Mouse (Mus musculus): ENCODE measurements around the gene Rnf207. TPM values are rescaled to one million over a fixed set of nuclear protein-coding genes. Genes with fewer than 3 reads are reported as not detected.

Gene Rnf207
- total and polyA plus RNA-seq, 2 experiments from 2014 or later = 7.2 to 15.2 TPM

- Histone ChIP-seq H3K4me2 (ENCODE audit: low read depth, low read length, poor library complexity, severe bottlenecking) (peak overlapping the region; percentile 71), H3K27me3 (ENCODE audit: insufficient read depth, low read length) (peaks cover 75% of the 10 kb centered on the region), H3K36me3 (ENCODE audit: insufficient read depth, low read length) (peaks cover 7% of the 10 kb centered on the region; the same call in 1 of the 2 replicates), H3K4me1 (ENCODE audit: insufficient read depth, low read length) (peaks cover 6% of the 10 kb centered on the region; the same call in 1 of the 2 replicates), H3K9ac (replicated peaks; ENCODE audit: low read length, poor library complexity, severe bottlenecking) (peak overlapping the region; percentile 59), H3K9me3 (ENCODE audit: low read length) (no peaks in the 10 kb centered on the region), H3K27ac (ENCODE audit: low read depth, low read length) (no peak overlapping the region; the same call in 1 of the 2 replicates), H3K4me3 (ENCODE audit: low read depth, low read length) (peak overlapping the region; percentile 39)
- TF ChIP-seq CTCF (IDR thresholded peaks at IDR 0.05) = no peak
- ATAC-seq (ENCODE audit: low FRiP score) = peak; percentile 53; the same call in 1 of the 2 replicates
- WGBS = under 1% methylated on average over 29 of the region's 29 CpGs
- DNase-seq (ENCODE audit: low spot score) = no peak
Observed at GRCm38 (mm10) chr4:152313211-152313632, 5.6 kb downstream of the Rnf207 start.

- 4% methylated on average over 14 of the region's 14 CpGs for WGBS
- Histone ChIP-seq H3K9me3 (ENCODE audit: low read length) (no peaks in the 10 kb centered on the region), H3K4me2 (ENCODE audit: low read depth, low read length, poor library complexity, severe bottlenecking) (peak overlapping the region; percentile 71), H3K27ac (ENCODE audit: low read depth, low read length) (no peak overlapping the region), H3K27me3 (ENCODE audit: insufficient read depth, low read length) (peaks cover 65% of the 10 kb centered on the region), H3K4me3 (ENCODE audit: low read depth, low read length) (peak overlapping the region; percentile 39), H3K4me1 (ENCODE audit: insufficient read depth, low read length) (peaks cover 6% of the 10 kb centered on the region; the same call in 1 of the 2 replicates), H3K36me3 (ENCODE audit: insufficient read depth, low read length) (peaks cover 7% of the 10 kb centered on the region; the same call in 1 of the 2 replicates), H3K9ac (replicated peaks; ENCODE audit: low read length, poor library complexity, severe bottlenecking) (no peak overlapping the region)
- DNase-seq (ENCODE audit: low spot score) = no peak
- no peak for ATAC-seq (ENCODE audit: low FRiP score)
- TF ChIP-seq CTCF (IDR thresholded peaks at IDR 0.05) = no peak
Observed at GRCm38 (mm10) chr4:152312186-152312585, 6.6 kb downstream of the Rnf207 start.

- Histone ChIP-seq H3K4me1 (ENCODE audit: insufficient read depth, low read length) (no peaks in the 10 kb centered on the region), H3K27ac (ENCODE audit: low read depth, low read length) (no peak overlapping the region), H3K27me3 (ENCODE audit: insufficient read depth, low read length) (peaks cover 27% of the 10 kb centered on the region), H3K4me2 (ENCODE audit: low read depth, low read length, poor library complexity, severe bottlenecking) (no peak overlapping the region), H3K36me3 (ENCODE audit: insufficient read depth, low read length) (peaks cover 30% of the 10 kb centered on the region), H3K9me3 (ENCODE audit: low read length) (no peaks in the 10 kb centered on the region), H3K9ac (replicated peaks; ENCODE audit: low read length, poor library complexity, severe bottlenecking) (no peak overlapping the region), H3K4me3 (ENCODE audit: low read depth, low read length) (no peak overlapping the region)
- DNase-seq (ENCODE audit: low spot score) = no peak
- no peak for TF ChIP-seq CTCF (IDR thresholded peaks at IDR 0.05)
- ATAC-seq (ENCODE audit: low FRiP score) = no peak
- 76% methylated on average over 9 of the region's 9 CpGs for WGBS
Observed at GRCm38 (mm10) chr4:152307542-152307941, 11.3 kb downstream of the Rnf207 start.

GRCm38 (mm10) chr4:152305991-152306390 lies 12.8 kb downstream of the Rnf207 start:
- no peaks in the 10 kb centered on the region for H3K9me3 ChIP-seq (ENCODE audit: low read length)
- H3K27ac ChIP-seq (ENCODE audit: low read depth, low read length) = no peak overlapping the region
- WGBS = 82% methylated on average over 6 of the region's 6 CpGs
- no peak for TF ChIP-seq CTCF (IDR thresholded peaks at IDR 0.05)
- H3K4me3 ChIP-seq (ENCODE audit: low read depth, low read length) = no peak overlapping the region
- H3K4me1 ChIP-seq (ENCODE audit: insufficient read depth, low read length) = no peaks in the 10 kb centered on the region
- H3K4me2 ChIP-seq (ENCODE audit: low read depth, low read length, poor library complexity, severe bottlenecking) = no peak overlapping the region
- peaks cover 36% of the 10 kb centered on the region for H3K36me3 ChIP-seq (ENCODE audit: insufficient read depth, low read length)
- no peak for DNase-seq (ENCODE audit: low spot score)
- ATAC-seq (ENCODE audit: low FRiP score) = no peak
- H3K9ac ChIP-seq (replicated peaks; ENCODE audit: low read length, poor library complexity, severe bottlenecking) = no peak overlapping the region
- peaks cover 12% of the 10 kb centered on the region; the same call in 1 of the 2 replicates for H3K27me3 ChIP-seq (ENCODE audit: insufficient read depth, low read length)

GRCm38 (mm10) chr4:152304685-152305084 lies 14.1 kb downstream of the Rnf207 start:
- Histone ChIP-seq H3K4me2 (ENCODE audit: low read depth, low read length, poor library complexity, severe bottlenecking) (no peak overlapping the region), H3K9ac (replicated peaks; ENCODE audit: low read length, poor library complexity, severe bottlenecking) (no peak overlapping the region), H3K4me3 (ENCODE audit: low read depth, low read length) (no peak overlapping the region), H3K9me3 (ENCODE audit: low read length) (no peaks in the 10 kb centered on the region), H3K27ac (ENCODE audit: low read depth, low read length) (no peak overlapping the region), H3K27me3 (ENCODE audit: insufficient read depth, low read length) (no peaks in the 10 kb centered on the region), H3K4me1 (ENCODE audit: insufficient read depth, low read length) (no peaks in the 10 kb centered on the region), H3K36me3 (ENCODE audit: insufficient read depth, low read length) (peaks cover 49% of the 10 kb centered on the region)
- 92% methylated on average over 6 of the region's 6 CpGs for WGBS
- DNase-seq (ENCODE audit: low spot score) (peak; percentile 84), ATAC-seq (ENCODE audit: low FRiP score) (peak; percentile 53; the same call in 1 of the 2 replicates)
- TF ChIP-seq CTCF (IDR thresholded peaks at IDR 0.05) = no peak

GRCm38 (mm10) chr4:152303172-152303571 lies 15.6 kb downstream of the Rnf207 start:
- Histone ChIP-seq H3K27ac (ENCODE audit: low read depth, low read length) (no peak overlapping the region), H3K9me3 (ENCODE audit: low read length) (no peaks in the 10 kb centered on the region), H3K4me3 (ENCODE audit: low read depth, low read length) (no peak overlapping the region), H3K4me2 (ENCODE audit: low read depth, low read length, poor library complexity, severe bottlenecking) (no peak overlapping the region), H3K9ac (replicated peaks; ENCODE audit: low read length, poor library complexity, severe bottlenecking) (no peak overlapping the region), H3K27me3 (ENCODE audit: insufficient read depth, low read length) (no peaks in the 10 kb centered on the region), H3K4me1 (ENCODE audit: insufficient read depth, low read length) (0 out of 2 replicates have a peak, but pooled peaks cover 5% of the 10 kb centered on the region), H3K36me3 (ENCODE audit: insufficient read depth, low read length) (peaks cover 46% of the 10 kb centered on the region)
- ATAC-seq (ENCODE audit: low FRiP score) (no peak), DNase-seq (ENCODE audit: low spot score) (no peak)
- TF ChIP-seq CTCF (IDR thresholded peaks at IDR 0.05) = no peak
- 92% methylated on average over 10 of the region's 10 CpGs for WGBS

All from midbrain, postnatal 0 days (tissue).